Mouse (Mus musculus) embryonic facial prominence, embryonic 10.5 days (tissue): Measurements from ENCODE around the gene Sipa1. TPM values are rescaled to one million over a fixed set of nuclear protein-coding genes. Genes with fewer than 3 reads are reported as not detected.

Experiments used
- DNase-seq: peaks from one replicate; pipeline ENCODE4 v3.0.0-alpha.2; 2017; ENCODE audit warnings: low spot score
- H3K27ac ChIP-seq: fragments of 300-500 bp; sonication (generic); replicated peaks from 2 replicates; pipeline ENCODE4 v1.5.1; 2016; ENCODE audit warnings: mild to moderate bottlenecking
- H3K27me3 ChIP-seq: fragments of 300-500 bp; sonication (generic); replicated peaks from 2 replicates; pipeline ENCODE4 v1.6.1; 2016; ENCODE audit warnings: low read depth, mild to moderate bottlenecking; ENCODE audit not compliant: poor library complexity, severe bottlenecking
- H3K36me3 ChIP-seq: fragments of 300-500 bp; sonication (generic); replicated peaks from 2 replicates; pipeline ENCODE4 v1.6.1; 2016; ENCODE audit warnings: mild to moderate bottlenecking, moderate library complexity
- H3K4me1 ChIP-seq: fragments of 300-500 bp; sonication (generic); 2 replicates; pipeline ENCODE4 v1.6.1; 2016
- H3K4me3 ChIP-seq: fragments of 300-500 bp; sonication (generic); 2 replicates; pipeline ENCODE4 v1.5.1; 2016; ENCODE audit warnings: mild to moderate bottlenecking, moderate library complexity
- H3K9me3 ChIP-seq: fragments of 300-500 bp; sonication (generic); 2 replicates; pipeline ENCODE4 v1.6.1; 2016; ENCODE audit warnings: mild to moderate bottlenecking
- WGBS: fragments of 180-500 bp; shearing (Covaris S2); methylation state at CpG from one replicate; pipeline ENCODE4 v1.1.7; 2016; 5-methylcytosine and 5-hydroxymethylcytosine counted together
- polyA plus RNA-seq: library from polyadenylated mRNA; unstranded; fragments of >200 nt; fragmentation: Nextera tagmentation; extraction: Ambion mirVana; gene quantifications from 2 replicates; pipeline ENCODE4 v1.2.1, GENCODE M21; 2016

Sipa1 gene
- polyA plus RNA-seq, 1 experiment from 2014 or later = 28.7 TPM

DNA sequence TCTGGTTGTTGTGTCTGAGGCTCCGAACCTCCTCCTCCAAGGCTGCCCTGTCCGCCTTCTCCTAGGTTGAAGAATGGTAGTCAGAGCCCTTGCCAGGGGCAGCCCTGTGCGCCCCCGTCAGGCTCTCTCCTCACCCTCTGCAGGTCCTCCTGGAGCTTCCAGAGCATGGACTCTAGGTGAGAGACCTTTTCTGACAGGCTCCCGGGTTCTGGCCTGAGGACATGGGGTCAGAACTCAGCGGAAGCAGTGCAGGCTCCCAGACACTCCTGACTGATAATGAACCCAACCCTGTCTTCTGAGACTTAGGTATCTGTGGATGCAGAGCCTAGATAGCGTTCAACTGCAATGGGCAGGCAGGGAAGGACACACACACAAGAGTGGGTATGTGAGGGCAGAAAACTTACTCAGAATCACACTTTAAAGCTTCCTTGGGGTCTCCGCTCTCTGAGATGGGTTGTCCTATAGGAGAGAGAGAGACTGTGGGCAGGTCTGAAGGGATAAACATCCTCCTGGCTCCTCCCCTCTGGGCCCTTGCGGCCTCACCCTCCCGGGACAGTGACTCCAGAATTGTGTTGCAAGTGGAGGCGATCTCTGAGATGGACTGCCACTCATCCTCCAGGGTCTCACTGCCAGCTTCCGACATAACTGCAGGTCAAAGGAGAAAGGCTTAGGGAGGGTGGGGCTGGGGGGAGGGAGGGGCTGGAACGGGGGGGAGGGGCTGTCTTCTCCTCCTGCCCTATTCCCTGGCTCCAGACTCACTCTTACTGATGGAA is 11.8 kb downstream of the Sipa1 start:
- Histone ChIP-seq H3K36me3 (peaks cover 71% of the 10 kb centered on the region), H3K9me3 (no peaks in the 10 kb centered on the region), H3K27me3 (peaks cover 55% of the 10 kb centered on the region), H3K27ac (no peak overlapping the region), H3K4me3 (peak overlapping the region; percentile 9; the same call in 1 of the 2 replicates), H3K4me1 (peaks cover 54% of the 10 kb centered on the region)
- 60% methylated on average over 13 of the region's 13 CpGs for WGBS
- no peak for DNase-seq

DNA sequence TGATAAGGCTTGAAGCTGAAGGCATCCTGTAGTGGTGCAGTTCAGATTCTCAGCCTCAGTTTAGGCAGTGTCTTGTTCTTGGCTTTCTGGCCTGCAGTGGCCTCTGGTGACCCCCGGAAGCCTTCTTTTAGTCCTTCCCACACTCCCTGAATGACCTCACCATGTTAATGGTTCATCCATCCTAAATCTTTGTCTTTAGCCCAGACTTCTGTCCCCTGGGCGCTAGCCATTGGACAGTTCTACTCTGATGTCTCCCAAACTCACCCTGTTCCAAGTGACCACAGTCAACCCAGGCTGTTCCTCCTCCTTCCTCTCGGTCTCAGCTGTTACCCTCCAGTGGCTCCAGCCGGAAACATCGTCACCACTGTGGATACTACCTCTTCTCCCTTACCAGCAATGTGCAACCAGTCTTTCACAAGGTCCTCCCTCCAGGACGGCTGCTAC is 14.2 kb downstream of the Sipa1 start:
- Histone ChIP-seq H3K4me3 (peak overlapping the region; percentile 51), H3K36me3 (peaks cover 78% of the 10 kb centered on the region), H3K27me3 (peaks cover 31% of the 10 kb centered on the region), H3K27ac (peak overlapping the region; percentile 88), H3K9me3 (no peaks in the 10 kb centered on the region), H3K4me1 (peaks cover 41% of the 10 kb centered on the region)
- WGBS = 68% methylated on average over 6 of the region's 6 CpGs
- no peak for DNase-seq

DNA sequence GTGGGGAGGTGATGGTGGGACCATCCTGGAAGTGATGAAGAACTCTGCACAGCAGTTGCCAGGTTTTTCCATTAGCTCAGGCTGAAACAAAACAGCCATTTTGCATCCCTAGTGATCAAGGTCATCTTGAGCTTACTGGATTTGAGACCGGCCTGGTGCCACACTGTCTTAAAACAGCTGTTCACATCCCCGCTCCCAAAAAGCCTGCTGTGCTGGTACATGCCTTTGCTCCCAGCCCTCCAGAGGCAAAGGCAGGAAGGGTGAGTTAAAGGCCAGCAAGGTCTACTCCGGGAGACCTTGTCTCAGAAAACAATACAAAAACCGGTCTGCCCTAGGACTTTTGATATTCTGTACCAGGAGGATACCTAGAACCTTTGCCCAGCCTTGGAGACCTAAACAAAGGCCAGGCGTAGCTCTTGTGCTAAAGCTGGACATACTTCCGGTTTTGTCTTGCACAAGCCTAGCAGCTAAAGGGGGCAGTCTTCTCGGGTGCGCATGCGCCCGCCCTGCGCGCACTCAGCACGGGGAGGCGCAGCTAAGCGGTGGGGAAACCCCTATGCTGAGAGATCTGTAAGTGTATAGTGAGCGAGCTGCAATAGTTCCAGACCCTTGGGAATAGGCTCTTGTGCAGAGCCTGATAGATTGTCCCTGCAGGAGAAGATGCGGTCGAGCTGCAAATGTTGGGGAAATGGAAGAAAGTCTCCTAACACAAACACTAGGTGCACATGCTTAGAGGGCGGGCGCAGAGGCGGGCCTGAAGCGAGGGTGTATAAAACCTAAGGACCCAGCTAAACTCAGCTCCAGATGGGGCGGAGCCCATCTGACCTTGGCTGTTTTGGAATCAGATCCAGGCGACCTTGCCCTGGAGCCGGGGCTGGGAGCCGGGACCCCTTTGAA is 14.9 kb downstream of the Sipa1 start:
- peak overlapping the region; percentile 51 for H3K4me3 ChIP-seq
- H3K27me3 ChIP-seq = peaks cover 25% of the 10 kb centered on the region
- H3K36me3 ChIP-seq = peaks cover 85% of the 10 kb centered on the region
- peaks cover 34% of the 10 kb centered on the region for H3K4me1 ChIP-seq
- H3K27ac ChIP-seq = peak overlapping the region; percentile 88
- WGBS = 12% methylated on average over 26 of the region's 26 CpGs
- DNase-seq = peak; percentile 88
- no peaks in the 10 kb centered on the region for H3K9me3 ChIP-seq

DNA sequence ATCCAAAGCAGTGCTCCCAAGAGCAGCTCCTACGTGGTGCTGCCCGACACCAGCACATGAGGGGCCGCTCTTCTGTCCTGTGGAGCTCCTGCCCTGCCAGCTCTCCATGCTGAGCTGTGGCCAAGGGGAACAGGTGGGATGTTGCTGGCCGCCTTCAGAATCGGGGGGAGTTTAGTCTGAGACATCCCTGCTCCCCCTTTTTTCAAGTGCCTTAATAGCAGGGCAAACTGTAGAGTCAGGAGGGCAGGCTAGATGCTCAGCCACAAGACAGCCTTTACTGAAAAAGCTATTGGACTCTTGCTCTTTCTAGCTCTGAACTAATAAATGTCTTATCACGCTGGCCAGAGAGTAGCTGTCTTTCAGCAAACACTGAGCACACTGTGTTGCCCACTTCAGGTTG is 15.7 kb downstream of the Sipa1 start:
- DNase-seq = no peak
- Histone ChIP-seq H3K4me3 (peak overlapping the region; percentile 5; the same call in 1 of the 2 replicates), H3K9me3 (no peaks in the 10 kb centered on the region), H3K27ac (peak overlapping the region; percentile 88), H3K36me3 (peaks cover 86% of the 10 kb centered on the region), H3K4me1 (peaks cover 32% of the 10 kb centered on the region), H3K27me3 (peaks cover 16% of the 10 kb centered on the region)
- WGBS = 93% methylated on average over 6 of the region's 6 CpGs

DNA sequence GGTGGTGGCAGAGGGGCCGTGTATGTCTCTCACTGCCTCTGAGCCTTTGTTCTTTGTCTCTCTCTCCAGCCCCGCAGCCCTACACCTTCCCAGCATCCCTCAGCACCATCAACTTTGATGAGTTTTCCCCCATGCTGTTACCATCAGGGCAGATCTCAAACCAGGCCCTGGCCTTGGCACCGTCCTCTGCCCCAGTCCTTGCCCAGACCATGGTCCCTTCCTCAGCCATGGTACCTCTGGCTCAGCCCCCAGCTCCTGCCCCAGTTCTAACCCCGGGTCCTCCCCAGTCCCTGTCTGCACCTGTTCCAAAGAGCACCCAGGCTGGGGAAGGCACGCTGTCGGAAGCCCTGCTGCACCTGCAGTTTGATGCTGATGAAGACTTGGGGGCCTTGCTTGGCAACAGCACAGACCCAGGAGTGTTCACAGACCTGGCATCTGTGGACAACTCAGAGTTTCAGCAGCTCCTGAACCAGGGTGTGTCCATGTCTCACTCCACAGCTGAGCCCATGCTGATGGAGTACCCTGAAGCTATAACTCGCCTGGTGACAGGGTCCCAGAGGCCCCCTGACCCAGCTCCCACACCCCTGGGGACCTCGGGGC is 16.7 kb downstream of the Sipa1 start:
- 88% methylated on average over 8 of the region's 8 CpGs for WGBS
- Histone ChIP-seq H3K4me3 (no peak overlapping the region), H3K4me1 (peaks cover 27% of the 10 kb centered on the region), H3K36me3 (peaks cover 86% of the 10 kb centered on the region), H3K27me3 (peaks cover 7% of the 10 kb centered on the region; the same call in 1 of the 2 replicates), H3K27ac (no peak overlapping the region), H3K9me3 (no peaks in the 10 kb centered on the region)
- no peak for DNase-seq

DNA sequence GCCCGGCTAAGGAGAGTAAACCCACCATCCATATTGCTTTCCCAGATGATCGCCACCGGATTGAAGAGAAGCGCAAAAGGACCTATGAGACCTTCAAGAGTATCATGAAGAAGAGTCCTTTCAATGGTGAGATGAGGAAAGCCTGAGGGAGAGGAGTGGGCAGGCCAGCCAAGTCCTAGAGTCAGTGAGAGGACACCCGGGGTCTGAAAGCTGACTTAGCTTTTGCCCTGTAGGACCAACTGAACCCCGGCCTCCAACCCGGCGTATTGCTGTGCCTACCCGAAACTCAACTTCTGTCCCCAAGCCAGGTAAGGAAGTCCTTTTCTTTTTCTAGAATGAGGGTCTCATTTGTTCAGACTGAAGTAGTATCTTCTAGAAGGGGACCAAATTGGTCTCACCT is 18.2 kb downstream of the Sipa1 start:
- Histone ChIP-seq H3K27ac (no peak overlapping the region), H3K4me3 (no peak overlapping the region), H3K4me1 (peaks cover 24% of the 10 kb centered on the region), H3K36me3 (peaks cover 86% of the 10 kb centered on the region), H3K27me3 (no peaks in the 10 kb centered on the region), H3K9me3 (no peaks in the 10 kb centered on the region)
- no peak for DNase-seq
- WGBS = 94% methylated on average over 9 of the region's 9 CpGs

DNA sequence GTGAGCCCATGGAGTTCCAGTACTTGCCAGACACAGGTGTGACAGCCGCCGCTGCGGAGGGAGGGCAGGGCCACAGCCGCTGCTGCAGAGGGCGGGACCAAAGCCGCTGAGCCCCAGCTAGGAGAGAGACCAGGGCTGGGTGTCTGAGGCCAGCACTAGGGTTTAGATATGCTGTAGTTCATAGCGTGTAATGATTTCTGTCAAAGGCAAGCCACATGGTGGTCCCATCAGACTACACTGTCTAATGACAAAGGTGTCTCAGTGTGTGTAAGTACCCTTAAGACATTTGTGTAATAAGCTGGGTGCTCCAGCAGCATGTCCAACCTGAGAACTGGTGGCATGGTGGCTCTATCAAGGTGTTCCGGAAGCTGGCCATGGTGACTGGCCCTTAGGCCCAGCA is 21.9 kb downstream of the Sipa1 start:
- H3K27ac ChIP-seq = no peak overlapping the region
- no peaks in the 10 kb centered on the region for H3K9me3 ChIP-seq
- DNase-seq = no peak
- H3K36me3 ChIP-seq = peaks cover 82% of the 10 kb centered on the region
- H3K4me3 ChIP-seq = no peak overlapping the region
- no peaks in the 10 kb centered on the region for H3K27me3 ChIP-seq
- WGBS = 91% methylated on average over 8 of the region's 8 CpGs
- H3K4me1 ChIP-seq = peaks cover 26% of the 10 kb centered on the region

DNA sequence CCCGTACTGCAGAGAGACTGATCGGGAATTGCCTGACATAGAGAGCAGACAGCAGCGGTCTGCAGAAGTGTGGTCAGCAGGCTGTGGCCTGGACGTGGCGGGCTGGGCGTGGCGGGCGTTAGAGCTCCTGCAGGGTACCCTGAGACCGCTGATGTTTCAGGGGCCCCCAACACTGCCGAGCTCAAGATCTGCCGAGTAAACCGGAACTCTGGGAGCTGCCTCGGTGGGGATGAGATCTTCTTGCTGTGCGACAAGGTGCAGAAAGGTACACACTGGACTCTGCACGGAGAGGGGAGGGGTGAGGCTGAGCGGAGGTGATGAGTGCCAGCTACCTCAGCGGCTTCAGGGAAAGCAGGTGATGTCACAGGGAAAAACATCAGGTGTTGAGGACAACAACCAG is 22.5 kb downstream of the Sipa1 start:
- Histone ChIP-seq H3K4me1 (peaks cover 32% of the 10 kb centered on the region), H3K27ac (no peak overlapping the region), H3K4me3 (no peak overlapping the region), H3K27me3 (no peaks in the 10 kb centered on the region), H3K36me3 (peaks cover 75% of the 10 kb centered on the region), H3K9me3 (no peaks in the 10 kb centered on the region)
- WGBS = 92% methylated on average over 17 of the region's 17 CpGs
- no peak for DNase-seq

DNA sequence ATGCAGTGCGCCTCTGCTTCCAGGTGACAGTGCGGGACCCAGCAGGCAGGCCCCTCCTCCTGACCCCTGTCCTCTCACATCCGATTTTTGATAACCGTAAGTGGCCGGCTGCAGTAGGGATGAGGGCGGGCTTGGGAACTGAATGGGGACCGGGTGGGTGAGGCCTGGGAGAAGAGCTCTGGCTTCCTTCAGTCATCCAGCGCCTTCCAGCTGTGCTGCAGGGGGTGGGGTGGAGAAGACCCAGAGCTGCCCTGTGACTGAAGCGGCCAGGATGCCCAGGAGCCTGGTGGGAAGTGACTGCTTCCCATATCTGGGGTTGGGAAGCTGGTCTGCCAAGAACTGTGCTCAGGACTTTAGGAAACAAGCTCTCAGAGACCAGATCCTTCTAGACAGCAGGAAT is 23.2 kb downstream of the Sipa1 start:
- 74% methylated on average over 9 of the region's 9 CpGs for WGBS
- no peak overlapping the region for H3K4me3 ChIP-seq
- no peaks in the 10 kb centered on the region for H3K9me3 ChIP-seq
- peaks cover 32% of the 10 kb centered on the region for H3K4me1 ChIP-seq
- H3K36me3 ChIP-seq = peaks cover 68% of the 10 kb centered on the region
- H3K27me3 ChIP-seq = no peaks in the 10 kb centered on the region
- no peak overlapping the region for H3K27ac ChIP-seq
- no peak for DNase-seq

DNA sequence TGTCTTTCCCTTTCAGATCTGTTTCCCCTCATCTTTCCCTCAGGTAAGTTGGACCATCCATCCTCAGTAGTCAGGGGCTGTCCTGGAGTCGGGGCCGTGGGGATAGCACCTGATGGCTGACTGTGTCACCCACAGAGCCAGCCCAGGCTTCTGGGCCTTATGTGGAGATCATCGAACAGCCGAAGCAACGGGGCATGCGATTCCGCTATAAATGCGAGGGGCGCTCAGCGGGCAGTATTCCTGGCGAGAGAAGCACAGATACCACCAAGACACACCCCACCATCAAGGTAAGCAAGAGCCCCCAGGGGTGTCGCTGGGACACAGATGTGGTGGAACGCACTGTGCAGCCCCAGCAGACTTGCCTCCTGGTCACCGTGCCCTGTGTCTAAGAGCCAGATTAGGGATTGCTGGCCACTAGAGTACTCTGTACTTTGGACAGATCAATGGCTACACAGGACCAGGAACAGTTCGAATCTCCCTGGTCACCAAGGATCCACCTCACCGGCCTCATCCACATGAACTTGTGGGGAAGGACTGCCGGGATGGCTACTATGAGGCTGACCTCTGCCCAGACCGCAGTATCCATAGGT is 25.0 kb downstream of the Sipa1 start:
- peak overlapping the region; percentile 96 for H3K27ac ChIP-seq
- peak overlapping the region; percentile 75 for H3K4me3 ChIP-seq
- peaks cover 32% of the 10 kb centered on the region for H3K4me1 ChIP-seq
- DNase-seq = no peak
- no peaks in the 10 kb centered on the region for H3K9me3 ChIP-seq
- 92% methylated on average over 18 of the region's 18 CpGs for WGBS
- H3K27me3 ChIP-seq = no peaks in the 10 kb centered on the region
- peaks cover 51% of the 10 kb centered on the region for H3K36me3 ChIP-seq

DNA sequence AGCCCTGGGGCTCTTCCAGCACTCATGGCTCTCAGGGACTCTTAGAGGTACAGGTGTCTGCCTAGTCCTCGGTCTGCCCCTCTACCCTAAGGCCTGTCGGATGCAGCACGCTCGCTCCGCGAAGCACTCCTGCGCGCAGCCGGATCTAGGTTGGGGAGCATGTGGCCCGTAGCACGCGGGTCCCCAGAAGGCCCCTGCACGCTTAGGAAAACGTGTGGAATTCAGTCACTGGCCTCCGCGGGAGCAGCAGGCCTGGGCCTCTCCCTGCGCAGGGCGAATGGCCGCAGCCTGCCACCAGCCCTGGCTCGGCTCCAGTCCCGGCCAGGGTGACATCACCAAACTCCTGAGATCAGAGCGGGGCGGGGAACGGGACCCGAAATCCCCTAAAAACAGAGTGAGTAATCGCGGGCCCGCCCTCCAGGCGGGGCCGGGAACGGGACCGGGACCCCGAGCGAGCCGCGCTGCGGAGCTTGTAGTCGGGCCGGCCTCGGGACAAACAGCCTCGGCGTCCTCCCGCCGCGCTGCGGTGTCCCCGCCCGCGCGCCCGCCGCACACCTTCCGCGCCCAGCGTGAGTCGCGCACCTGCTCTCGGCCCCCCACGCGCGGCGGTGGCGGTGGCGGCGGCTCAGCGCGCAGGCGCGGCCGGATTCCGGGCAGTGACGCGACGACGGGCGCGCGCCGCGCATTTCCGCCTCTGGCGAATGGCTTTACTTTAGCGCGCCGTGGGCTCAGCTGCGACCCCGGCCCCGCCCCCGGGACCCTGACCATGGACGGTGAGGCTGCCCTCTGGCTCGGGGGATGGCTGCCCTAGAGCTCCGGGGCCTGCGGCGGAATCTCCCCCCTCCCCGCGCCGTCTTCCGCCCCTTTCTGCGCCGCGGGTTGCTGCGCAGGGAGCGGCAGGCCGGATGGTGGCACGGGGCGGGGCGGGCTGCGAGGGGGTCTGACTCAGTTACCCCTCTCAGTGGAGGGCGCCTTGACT is 26.1 kb downstream of the Sipa1 start, which contains the start of gene Rela:
TSS of gene Rela (plus strand) at position 415 of the 979 bp plus-strand sequence.
- H3K36me3 ChIP-seq = peaks cover 40% of the 10 kb centered on the region
- peak within 1 kb of the TSS; percentile 96 for H3K27ac ChIP-seq
- peaks cover 32% of the 10 kb centered on the region for H3K4me1 ChIP-seq
- peak within 1 kb of the TSS; percentile 75 for H3K4me3 ChIP-seq
- H3K27me3 ChIP-seq = no peaks in the 10 kb centered on the region
- WGBS = under 1% methylated on average over 107 of the region's 109 CpGs
- peak; percentile 89 for DNase-seq
- no peaks in the 10 kb centered on the region for H3K9me3 ChIP-seq
